Mouse (Mus musculus) bone marrow, adult 2 months (tissue): Measurements from ENCODE around the gene Gm4981.
"Not testable (repeated sequence)": the region's sequence is repeated elsewhere in the genome, so short reads cannot be mapped to it uniquely, and the experiment has no call there.

Experiments
- CTCF ChIP-seq: fragments of 200-500 bp; IDR thresholded peaks from 2 replicates; pipeline ENCODE4 v1.5.1; 2011; ENCODE audit warnings: low read length, control low read depth; ENCODE audit not compliant: control insufficient read depth, insufficient read depth
- POLR2A ChIP-seq: fragments of 200-500 bp; IDR thresholded peaks from 2 replicates; pipeline ENCODE4 v1.6.1; 2011; ENCODE audit warnings: low read depth, mild to moderate bottlenecking, control low read depth, low read length, borderline replicate concordance; ENCODE audit not compliant: control insufficient read depth

GRCm38 (mm10) chr10:58234985-58235384, 1.5 kb downstream of the Gm4981 start:
- not testable (repeated sequence) for TF ChIP-seq CTCF, POLR2A
